Mouse (Mus musculus) MEL (cell line): ENCODE measurements at regions not wholly inside any gene's neighbourhood (a gene's known extent, or its start where the extent isn't known, plus 50 kb on each side); places are given as distances from the start of the nearest gene placed in this dataset.

Experiments
- DNase-seq: peaks from one replicate; pipeline ENCODE4 v3.0.0; 2011; ENCODE audit warnings: low read depth, low spot score
- H3K27ac ChIP-seq: 2 replicates; pipeline ENCODE4 v1.5.1; 2012; ENCODE audit warnings: low read depth, mild to moderate bottlenecking, control low read depth, low read length, moderate library complexity; ENCODE audit not compliant: control insufficient read depth
- H3K27me3 ChIP-seq, 2 experiments: fragments of 150-350 bp in 1 of 2; sonication (generic) in 1 of 2; 2 replicates each; pipeline ENCODE4 v1.6.1; 2012; ENCODE audit warnings: low read length in 2 of 2, mild to moderate bottlenecking in 2 of 2, improper control_type of control experiment in 1 of 2, moderate library complexity in 1 of 2; ENCODE audit not compliant: insufficient read depth in 2 of 2, control insufficient read depth in 1 of 2
- H3K36me3 ChIP-seq, 2 experiments: 2 replicates each; pipeline ENCODE4 v1.6.1; 2012 to 2014; ENCODE audit warnings: low read length in 2 of 2, improper control_type of control experiment in 1 of 2, inconsistent platforms in 1 of 2, mild to moderate bottlenecking in 1 of 2; ENCODE audit not compliant: insufficient read depth in 2 of 2, control insufficient read depth in 1 of 2
- H3K4me1 ChIP-seq, 2 experiments: fragments of 150-350 bp in 1 of 2; sonication (generic) in 1 of 2; 2 replicates each; pipeline ENCODE4 v1.6.1; 2012; ENCODE audit warnings: low read length in 2 of 2, improper control_type of control experiment in 1 of 2, mild to moderate bottlenecking in 1 of 2; ENCODE audit not compliant: insufficient read depth in 2 of 2, control insufficient read depth in 1 of 2
- H3K4me3 ChIP-seq, 2 experiments: fragments of 150-350 bp in 1 of 2; sonication (generic) in 1 of 2; 2 replicates each; pipeline ENCODE4 v1.5.1; 2012; ENCODE audit warnings: low read depth in 2 of 2, low read length in 2 of 2, mild to moderate bottlenecking in 2 of 2, moderate library complexity in 2 of 2, control low read depth in 1 of 2, improper control_type of control experiment in 1 of 2; ENCODE audit not compliant: control insufficient read depth in 1 of 2, insufficient read depth in 1 of 2
- H3K79me2 ChIP-seq: 2 replicates; pipeline ENCODE4 v1.6.1; 2012; ENCODE audit warnings: mild to moderate bottlenecking, low read length, moderate library complexity; ENCODE audit not compliant: control insufficient read depth, poor library complexity, insufficient read depth
- H3K9ac ChIP-seq: 2 replicates; pipeline ENCODE4 v1.6.1; 2012; ENCODE audit warnings: low read depth, mild to moderate bottlenecking, control low read depth, low read length, moderate library complexity; ENCODE audit not compliant: control insufficient read depth, poor library complexity, severe bottlenecking
- H3K9me3 ChIP-seq: fragments of 150-350 bp; sonication (generic); replicated peaks from 2 replicates; pipeline ENCODE4 v1.6.1; 2012; ENCODE audit warnings: mild to moderate bottlenecking, low read length, improper control_type of control experiment, moderate library complexity; ENCODE audit not compliant: insufficient read depth
- CHD2 ChIP-seq: IDR thresholded peaks from 2 replicates; pipeline ENCODE4 v1.6.1; 2011; ENCODE audit warnings: low read length, improper control_type of control experiment
- E2F4 ChIP-seq: IDR thresholded peaks from 2 replicates; pipeline ENCODE4 v1.6.1; 2011; ENCODE audit warnings: low read depth, low read length, improper control_type of control experiment, borderline replicate concordance
- HCFC1 ChIP-seq: IDR thresholded peaks from 2 replicates; pipeline ENCODE4 v1.6.1; 2012; ENCODE audit warnings: low read depth, mild to moderate bottlenecking, inconsistent platforms, low read length, improper control_type of control experiment, moderate library complexity
- KAT2A ChIP-seq: conservative IDR thresholded peaks from 2 replicates; pipeline ENCODE4 v1.6.1; 2012; ENCODE audit warnings: low read depth, low read length, improper control_type of control experiment, inconsistent platforms
- MEF2A ChIP-seq: IDR thresholded peaks from 2 replicates; pipeline ENCODE4 v1.6.1; 2014; ENCODE audit warnings: low read depth, mild to moderate bottlenecking, inconsistent platforms, low read length, improper control_type of control experiment; ENCODE audit not compliant: poor library complexity, insufficient replicate concordance, severe bottlenecking; ENCODE audit errors: extremely low read depth
- MXI1 ChIP-seq: IDR thresholded peaks from 2 replicates; pipeline ENCODE4 v1.6.1; 2011; ENCODE audit warnings: mild to moderate bottlenecking, low read depth, low read length, improper control_type of control experiment
- MYC ChIP-seq: IDR thresholded peaks from 2 replicates; pipeline ENCODE4 v1.6.1; 2011; ENCODE audit warnings: low read depth, mild to moderate bottlenecking, low read length, improper control_type of control experiment, moderate library complexity
- NELFE ChIP-seq: IDR thresholded peaks from 2 replicates; pipeline ENCODE4 v1.6.1; 2011; ENCODE audit warnings: low read depth, low read length, improper control_type of control experiment
- NRF1 ChIP-seq: IDR thresholded peaks from 2 replicates; pipeline ENCODE4 v1.6.1; 2014; ENCODE audit warnings: low read depth, mild to moderate bottlenecking, inconsistent platforms, low read length, improper control_type of control experiment, moderate library complexity; ENCODE audit not compliant: poor library complexity, insufficient read depth, severe bottlenecking
- RAD21 ChIP-seq: IDR thresholded peaks from 2 replicates; pipeline ENCODE4 v1.6.1; 2011; ENCODE audit warnings: mild to moderate bottlenecking, low read depth, low read length, improper control_type of control experiment
- SIN3A ChIP-seq: IDR thresholded peaks from 2 replicates; pipeline ENCODE4 v1.6.1; 2012; ENCODE audit warnings: low read length, improper control_type of control experiment, inconsistent platforms
- SMC3 ChIP-seq: IDR thresholded peaks from 2 replicates; pipeline ENCODE4 v1.6.1; 2011; ENCODE audit warnings: low read depth, low read length, improper control_type of control experiment
- TAL1 ChIP-seq: IDR thresholded peaks from 2 replicates; pipeline ENCODE4 v1.6.1; 2012; ENCODE audit warnings: mild to moderate bottlenecking, inconsistent platforms, low read length, moderate library complexity, mixed read lengths
- TBP ChIP-seq: IDR thresholded peaks from 2 replicates; pipeline ENCODE4 v1.8.0; 2011; ENCODE audit warnings: low read depth, low read length, improper control_type of control experiment
- UBTF ChIP-seq: IDR thresholded peaks from 2 replicates; pipeline ENCODE4 v1.6.1; 2012; ENCODE audit warnings: low read depth, mild to moderate bottlenecking, inconsistent platforms, low read length, improper control_type of control experiment, moderate library complexity, borderline replicate concordance; ENCODE audit not compliant: insufficient read depth
- ZKSCAN1 ChIP-seq: IDR thresholded peaks from 2 replicates; pipeline ENCODE4 v1.6.1; 2012; ENCODE audit warnings: low read depth, mild to moderate bottlenecking, inconsistent platforms, low read length, improper control_type of control experiment, moderate library complexity

- H3K36me3 ChIP-seq, result no peaks in the 10 kb centered on the region
- no peaks in the 10 kb centered on the region for H3K27me3 ChIP-seq
- H3K27ac ChIP-seq, result no peak overlapping the region
- no peaks in the 10 kb centered on the region for H3K9me3 ChIP-seq
- H3K4me1 ChIP-seq, result no peaks in the 10 kb centered on the region
- DNase-seq, result no peak
- no peak overlapping the region for H3K9ac ChIP-seq
- no peaks in the 10 kb centered on the region for H3K79me2 ChIP-seq
- H3K4me3 ChIP-seq, result no peak overlapping the region
- TF ChIP-seq MXI1, result no peak
- TF ChIP-seq NELFE, result no peak
- no peak for TF ChIP-seq MEF2A
- TF ChIP-seq TBP, result no peak
- TF ChIP-seq RAD21, result no peak
- TF ChIP-seq HCFC1, result no peak
- TF ChIP-seq SIN3A, result no peak
- no peak for TF ChIP-seq KAT2A
These were observed 111.9 kb upstream of the Trhde start for GRCm38 (mm10) chr10:114913971-114914370.

GRCm38 (mm10) chr10:114891916-114892315 lies 89.8 kb upstream of the Trhde start:
- H3K27ac ChIP-seq, result no peak overlapping the region
- H3K27me3 ChIP-seq, result no peaks in the 10 kb centered on the region
- DNase-seq, result no peak
- no peaks in the 10 kb centered on the region for H3K79me2 ChIP-seq
- no peaks in the 10 kb centered on the region for H3K36me3 ChIP-seq
- no peaks in the 10 kb centered on the region for H3K4me1 ChIP-seq
- no peak for TF ChIP-seq SIN3A
- no peak for TF ChIP-seq TAL1
- TF ChIP-seq ZKSCAN1, result no peak
- no peak for TF ChIP-seq E2F4
- TF ChIP-seq MYC, result no peak
- TF ChIP-seq MXI1, result no peak
- TF ChIP-seq UBTF, result no peak
- TF ChIP-seq SMC3, result no peak
- no peak for TF ChIP-seq CHD2
- no peak for TF ChIP-seq HCFC1
- no peak for TF ChIP-seq NRF1
- no peak for TF ChIP-seq NELFE
- H3K9me3 ChIP-seq, result no peaks in the 10 kb centered on the region
- no peak overlapping the region for H3K9ac ChIP-seq
- no peak overlapping the region for H3K4me3 ChIP-seq
